Mouse (Mus musculus): ENCODE data around the gene Sumo3. TPM values are rescaled to one million over a fixed set of nuclear protein-coding genes. Genes with fewer than 3 reads are reported as not detected.

The Sumo3 gene
- polyA plus RNA-seq, 2 experiments: 328 to 466 TPM

DNA sequence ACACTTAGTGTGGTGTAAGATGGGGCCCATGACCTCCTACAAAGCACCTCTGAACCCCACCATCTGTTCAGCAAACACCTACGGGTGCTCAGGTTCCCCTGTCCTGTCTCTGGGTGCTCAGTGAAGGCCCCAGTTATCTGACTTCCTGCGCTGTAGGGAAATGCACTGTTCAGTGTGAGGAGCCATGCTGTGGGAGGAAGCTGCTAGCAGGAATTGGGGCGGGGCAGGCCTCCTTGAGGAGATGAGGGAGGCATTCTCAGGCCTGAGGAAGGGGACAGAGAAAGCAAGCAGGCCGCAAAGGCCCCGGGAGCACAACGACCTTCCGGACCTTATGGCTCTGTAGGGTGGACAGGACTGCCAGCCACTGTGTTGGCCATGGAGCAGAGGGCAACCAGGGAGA is 16.8 kb upstream of the Sumo3 start:
- Histone ChIP-seq H3K27ac (replicated peaks; ENCODE audit: low read depth, low read length) (no peak overlapping the region), H3K4me3 (replicated peaks; ENCODE audit: low read length) (no peak overlapping the region), H3K9me3 (ENCODE audit: control insufficient read depth, low read length) (no peaks in the 10 kb centered on the region), H3K27me3 (ENCODE audit: control insufficient read depth, insufficient read depth, low read length) (no peaks in the 10 kb centered on the region), H3K4me1 (ENCODE audit: control insufficient read depth, insufficient read depth, low read length) (no peaks in the 10 kb centered on the region), H3K9ac (ENCODE audit: low read depth, low read length, severe bottlenecking) (no peak overlapping the region), H3K4me2 (replicated peaks; ENCODE audit: low read depth, low read length, severe bottlenecking) (no peak overlapping the region), H3K36me3 (ENCODE audit: control insufficient read depth, insufficient read depth, low read length) (peaks cover 68% of the 10 kb centered on the region)
- DNase-seq (ENCODE audit: low spot score): no peak
- WGBS: 84% methylated on average over 7 of the region's 7 CpGs
- ATAC-seq (ENCODE audit: low FRiP score, low read depth): no peak
- no peak for TF ChIP-seq POLR2A (IDR thresholded peaks at IDR 0.05; ENCODE audit: borderline replicate concordance, extremely low read depth, insufficient read depth, insufficient read length)

DNA sequence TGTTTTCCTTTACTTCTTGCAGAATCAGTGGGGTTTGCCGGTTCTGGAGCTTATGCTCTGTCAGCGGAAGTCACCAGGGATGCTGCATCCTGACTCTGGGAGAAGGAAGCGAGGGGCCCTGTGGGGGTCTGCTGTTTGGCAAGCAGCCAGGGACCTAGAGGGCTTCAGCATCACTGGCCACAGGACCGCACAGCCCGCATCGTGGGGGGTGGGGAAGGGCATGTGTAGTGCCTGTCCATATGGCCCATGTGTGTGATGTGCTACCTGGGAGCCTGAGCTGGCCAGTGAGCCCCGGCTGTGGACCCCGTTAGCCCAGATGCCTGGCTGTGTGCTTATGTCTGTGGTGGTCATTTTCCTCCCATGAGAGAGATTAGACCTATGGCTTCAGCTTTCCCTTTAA is 16.1 kb upstream of the Sumo3 start:
- Histone ChIP-seq H3K9me3 (ENCODE audit: control insufficient read depth, low read length) (no peaks in the 10 kb centered on the region), H3K4me2 (replicated peaks; ENCODE audit: low read depth, low read length, severe bottlenecking) (no peak overlapping the region), H3K4me1 (ENCODE audit: control insufficient read depth, insufficient read depth, low read length) (no peaks in the 10 kb centered on the region), H3K36me3 (ENCODE audit: control insufficient read depth, insufficient read depth, low read length) (peaks cover 75% of the 10 kb centered on the region), H3K27ac (replicated peaks; ENCODE audit: low read depth, low read length) (no peak overlapping the region), H3K27me3 (ENCODE audit: control insufficient read depth, insufficient read depth, low read length) (no peaks in the 10 kb centered on the region), H3K9ac (ENCODE audit: low read depth, low read length, severe bottlenecking) (no peak overlapping the region), H3K4me3 (replicated peaks; ENCODE audit: low read length) (no peak overlapping the region)
- no peak for ATAC-seq (ENCODE audit: low FRiP score, low read depth)
- no peak for DNase-seq (ENCODE audit: low spot score)
- TF ChIP-seq POLR2A (IDR thresholded peaks at IDR 0.05; ENCODE audit: borderline replicate concordance, extremely low read depth, insufficient read depth, insufficient read length): no peak
- WGBS: 79% methylated on average over 8 of the region's 8 CpGs

DNA sequence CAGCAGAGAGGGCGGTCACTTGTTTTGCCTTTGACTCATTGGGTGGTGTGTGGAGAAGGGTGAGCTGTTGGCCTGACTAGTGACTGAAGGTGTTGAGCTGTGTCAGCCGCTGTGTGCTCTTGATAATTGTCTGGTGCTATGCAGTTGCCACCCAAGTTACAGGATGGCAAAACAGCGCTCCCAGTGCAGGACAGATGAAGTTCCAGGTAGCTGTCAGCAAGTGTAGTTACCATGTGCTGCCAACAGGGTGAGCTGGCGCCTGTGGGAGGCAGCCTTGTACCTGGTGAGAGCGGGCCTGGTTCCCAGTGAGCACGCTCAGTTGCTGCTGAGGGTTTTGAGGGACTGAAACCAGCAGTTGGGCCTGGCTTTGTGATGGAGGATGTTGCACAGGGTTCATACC is 15.1 kb upstream of the Sumo3 start:
- TF ChIP-seq POLR2A (IDR thresholded peaks at IDR 0.05; ENCODE audit: borderline replicate concordance, extremely low read depth, insufficient read depth, insufficient read length): no peak

GRCm38 (mm10) chr10:77591546-77591945 is 14.4 kb upstream of the Sumo3 start:
- no peak overlapping the region for H3K4me2 ChIP-seq (replicated peaks; ENCODE audit: low read depth, low read length, severe bottlenecking)
- DNase-seq (ENCODE audit: low spot score) (no peak), ATAC-seq (ENCODE audit: low FRiP score, low read depth) (no peak)
- no peaks in the 10 kb centered on the region for H3K4me1 ChIP-seq (ENCODE audit: control insufficient read depth, insufficient read depth, low read length)
- 62% methylated on average over 6 of the region's 6 CpGs for WGBS
- no peaks in the 10 kb centered on the region for H3K27me3 ChIP-seq (ENCODE audit: control insufficient read depth, insufficient read depth, low read length)
- no peak overlapping the region for H3K4me3 ChIP-seq (replicated peaks; ENCODE audit: low read length)
- no peaks in the 10 kb centered on the region for H3K9me3 ChIP-seq (ENCODE audit: control insufficient read depth, low read length)
- H3K27ac ChIP-seq (replicated peaks; ENCODE audit: low read depth, low read length): no peak overlapping the region
- no peak for TF ChIP-seq POLR2A (IDR thresholded peaks at IDR 0.05; ENCODE audit: borderline replicate concordance, extremely low read depth, insufficient read depth, insufficient read length)
- peaks cover 81% of the 10 kb centered on the region for H3K36me3 ChIP-seq (ENCODE audit: control insufficient read depth, insufficient read depth, low read length)
- H3K9ac ChIP-seq (ENCODE audit: low read depth, low read length, severe bottlenecking): no peak overlapping the region

More for the DNA sequence above, 15.1 kb upstream of the Sumo3 start:
- H3K9me3 ChIP-seq (ENCODE audit: control insufficient read depth, low read length): no peaks in the 10 kb centered on the region
- H3K4me2 ChIP-seq (replicated peaks; ENCODE audit: low read depth, low read length, severe bottlenecking): no peak overlapping the region
- no peaks in the 10 kb centered on the region for H3K27me3 ChIP-seq (ENCODE audit: control insufficient read depth, insufficient read depth, low read length)
- 40% methylated on average over 6 of the region's 6 CpGs for WGBS
- ATAC-seq (ENCODE audit: low FRiP score, low read depth) (no peak), DNase-seq (ENCODE audit: low spot score) (no peak)
- no peaks in the 10 kb centered on the region for H3K4me1 ChIP-seq (ENCODE audit: control insufficient read depth, insufficient read depth, low read length)
- H3K36me3 ChIP-seq (ENCODE audit: control insufficient read depth, insufficient read depth, low read length): peaks cover 85% of the 10 kb centered on the region
- H3K9ac ChIP-seq (ENCODE audit: low read depth, low read length, severe bottlenecking): no peak overlapping the region
- H3K27ac ChIP-seq (replicated peaks; ENCODE audit: low read depth, low read length): no peak overlapping the region
- no peak overlapping the region for H3K4me3 ChIP-seq (replicated peaks; ENCODE audit: low read length)

DNA sequence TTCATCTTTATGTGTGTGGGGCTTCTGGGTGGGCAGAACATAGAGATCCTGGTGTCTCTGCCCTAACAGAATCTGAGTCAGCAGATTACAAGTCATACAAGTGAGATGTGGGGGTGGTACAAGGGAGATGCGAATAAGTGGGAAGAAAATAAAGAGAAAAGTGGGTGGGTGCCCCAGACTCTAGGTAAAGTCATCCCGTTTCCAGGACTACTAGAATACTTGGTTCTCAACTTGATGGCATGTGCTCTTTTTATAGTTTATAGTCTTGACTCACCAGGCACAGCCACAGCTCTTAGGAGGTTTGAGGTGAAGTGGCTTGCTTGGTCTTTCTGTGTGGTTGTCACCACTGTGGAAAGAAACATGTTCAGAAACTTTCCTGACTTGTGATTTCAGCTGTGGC is 9.8 kb upstream of the Sumo3 start:
- ATAC-seq (ENCODE audit: low FRiP score, low read depth) (no peak), DNase-seq (ENCODE audit: low spot score) (no peak)
- Histone ChIP-seq H3K27me3 (ENCODE audit: control insufficient read depth, insufficient read depth, low read length) (no peaks in the 10 kb centered on the region), H3K27ac (replicated peaks; ENCODE audit: low read depth, low read length) (no peak overlapping the region), H3K9ac (ENCODE audit: low read depth, low read length, severe bottlenecking) (no peak overlapping the region), H3K4me1 (ENCODE audit: control insufficient read depth, insufficient read depth, low read length) (no peaks in the 10 kb centered on the region), H3K36me3 (ENCODE audit: control insufficient read depth, insufficient read depth, low read length) (peaks cover 72% of the 10 kb centered on the region), H3K9me3 (ENCODE audit: control insufficient read depth, low read length) (no peaks in the 10 kb centered on the region), H3K4me2 (replicated peaks; ENCODE audit: low read depth, low read length, severe bottlenecking) (no peak overlapping the region), H3K4me3 (replicated peaks; ENCODE audit: low read length) (no peak overlapping the region)
- 81% methylated on average over 2 of the region's 2 CpGs for WGBS
- no peak for TF ChIP-seq POLR2A (IDR thresholded peaks at IDR 0.05; ENCODE audit: borderline replicate concordance, extremely low read depth, insufficient read depth, insufficient read length)

DNA sequence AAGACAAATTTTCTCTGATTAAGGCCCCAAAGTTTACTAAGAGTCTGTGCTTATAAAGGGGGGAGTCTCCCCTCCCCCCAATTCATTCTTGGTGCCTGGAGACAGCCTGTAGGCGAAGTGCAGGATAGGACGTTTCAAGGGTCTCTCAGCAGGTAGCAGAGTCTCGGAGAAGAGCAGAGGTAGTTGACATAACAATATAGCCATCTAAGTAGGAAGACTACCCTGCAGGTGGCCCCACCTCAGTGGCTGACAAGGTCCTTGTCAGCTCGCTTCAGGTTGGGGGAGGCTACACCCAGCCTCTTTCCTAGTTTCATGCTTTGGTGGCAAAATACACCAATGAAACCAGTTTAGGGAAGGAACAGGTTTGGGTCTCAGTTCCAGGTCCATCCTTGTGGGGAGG is 2.9 kb upstream of the Sumo3 start:
- WGBS: 61% methylated on average over 4 of the region's 4 CpGs
- Histone ChIP-seq H3K27ac (replicated peaks; ENCODE audit: low read depth, low read length) (no peak overlapping the region), H3K9ac (ENCODE audit: low read depth, low read length, severe bottlenecking) (no peak overlapping the region), H3K4me1 (ENCODE audit: control insufficient read depth, insufficient read depth, low read length) (peaks cover 14% of the 10 kb centered on the region), H3K9me3 (ENCODE audit: control insufficient read depth, low read length) (no peaks in the 10 kb centered on the region), H3K36me3 (ENCODE audit: control insufficient read depth, insufficient read depth, low read length) (peaks cover 18% of the 10 kb centered on the region), H3K4me2 (replicated peaks; ENCODE audit: low read depth, low read length, severe bottlenecking) (no peak overlapping the region), H3K27me3 (ENCODE audit: control insufficient read depth, insufficient read depth, low read length) (no peaks in the 10 kb centered on the region), H3K4me3 (replicated peaks; ENCODE audit: low read length) (no peak overlapping the region)
- no peak for ATAC-seq (ENCODE audit: low FRiP score, low read depth)
- TF ChIP-seq POLR2A (IDR thresholded peaks at IDR 0.05; ENCODE audit: borderline replicate concordance, extremely low read depth, insufficient read depth, insufficient read length): no peak
- no peak for DNase-seq (ENCODE audit: low spot score)
